Mouse (Mus musculus): Measurements from ENCODE around the gene Hmcn2.

GRCm38 (mm10) chr2:31446036-31446435 is 131.8 kb downstream of the Hmcn2 start:
- TF ChIP-seq POLR2A (IDR thresholded peaks at IDR 0.05; ENCODE audit: borderline replicate concordance, extremely low read depth, low read depth, low read length): no peak
- TF ChIP-seq CTCF (IDR thresholded peaks at IDR 0.05; ENCODE audit: insufficient read depth, low read length): no peak

Measured in lung, adult 2 months (tissue).